Mouse (Mus musculus) CD4-positive helper T cell, adult 2 months (primary cell): Measurements from ENCODE around the gene Trim27.

Experiments
- DNase-seq: peaks from one replicate; pipeline ENCODE4 v3.0.0-alpha.2; 2012; ENCODE audit warnings: low read depth, missing footprints, low spot score

The Trim27 gene

GRCm38 (mm10) chr13:21179367-21179723 is at the start of gene Trim27:
Trim27 (plus strand) TSS chr13:21179445.
- no peak for DNase-seq

GRCm38 (mm10) chr13:21142421-21142820 is 36.8 kb upstream of the Trim27 start:
- DNase-seq = no peak

- DNase-seq = no peak
These were observed 33.5 kb upstream of the Trim27 start, which contains the start of gene Olfr1368 for GRCm38 (mm10) chr13:21145767-21146166. Olfr1368 (minus strand) TSS chr13:21145867.

DNA sequence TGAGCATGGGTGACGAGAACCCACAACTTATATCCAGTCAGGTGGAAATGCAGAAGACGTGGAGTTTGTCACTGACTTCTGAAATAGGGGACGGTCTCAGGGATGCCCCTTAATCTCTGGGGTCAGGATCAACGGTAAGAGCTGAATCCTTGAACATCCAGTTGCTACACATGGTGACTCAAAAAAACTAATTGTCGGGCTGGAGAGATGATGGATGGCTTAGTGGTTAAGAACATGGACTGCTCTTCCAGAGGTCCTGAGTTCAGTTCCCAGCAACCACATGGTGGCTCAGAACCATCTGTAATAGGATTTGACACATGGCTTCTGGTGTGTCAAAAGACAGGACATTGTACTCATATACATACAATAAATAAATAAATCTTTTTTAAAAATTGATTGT is 23.4 kb upstream of the Trim27 start:
- DNase-seq = no peak

- no peak for DNase-seq
These were observed 21.2 kb upstream of the Trim27 start for GRCm38 (mm10) chr13:21158071-21158470.

DNA sequence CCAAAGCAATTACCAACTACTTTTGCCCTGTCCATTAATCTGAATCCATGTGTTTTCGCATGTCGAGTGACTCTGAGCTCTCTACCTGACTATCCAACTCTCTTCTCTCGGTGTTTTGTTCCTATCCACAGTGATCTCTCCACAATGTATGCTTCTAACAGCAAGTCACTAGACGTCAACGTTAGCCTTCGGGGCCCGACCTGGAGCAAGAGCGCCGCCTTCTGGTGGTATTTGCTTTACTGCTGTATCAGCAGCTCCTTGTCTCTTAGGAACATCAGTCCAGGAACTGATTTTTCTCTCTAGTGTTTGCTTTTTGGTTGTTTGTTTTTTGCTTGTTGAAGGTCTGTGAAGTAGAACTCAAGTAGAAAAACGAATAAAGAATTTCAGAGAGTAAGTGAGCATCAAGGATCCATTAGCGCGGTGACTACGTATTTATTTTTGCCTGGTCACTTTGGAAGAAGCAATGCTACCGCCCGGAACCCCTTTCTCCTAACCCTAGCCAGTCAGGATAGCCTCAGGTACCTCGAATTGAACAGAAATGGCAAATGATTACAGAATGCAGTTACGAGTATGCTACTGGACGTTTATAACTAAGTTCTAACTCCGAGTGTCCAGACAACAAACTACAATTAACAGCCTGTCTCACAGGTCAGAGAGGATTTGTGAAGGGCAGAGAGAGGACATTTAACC is 20.3 kb upstream of the Trim27 start:
- DNase-seq = peak; percentile 88

DNA sequence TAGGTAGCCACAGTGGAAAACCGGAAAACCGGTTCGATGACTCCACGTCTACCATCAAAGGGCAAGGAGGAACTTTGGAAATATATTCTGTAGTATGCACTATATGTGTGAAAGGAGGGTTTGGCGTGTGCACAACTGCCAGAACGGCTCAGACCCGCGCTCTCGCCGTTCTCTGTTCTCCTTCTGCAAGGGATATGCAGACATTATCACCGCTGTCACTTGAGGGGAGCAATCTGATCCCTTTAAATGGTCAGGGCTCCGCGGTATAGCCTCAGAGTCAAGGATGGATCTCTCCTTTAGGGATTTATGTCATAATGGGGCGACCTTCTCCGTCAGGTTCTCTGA is 19.8 kb upstream of the Trim27 start:
- DNase-seq = peak; percentile 46

DNA sequence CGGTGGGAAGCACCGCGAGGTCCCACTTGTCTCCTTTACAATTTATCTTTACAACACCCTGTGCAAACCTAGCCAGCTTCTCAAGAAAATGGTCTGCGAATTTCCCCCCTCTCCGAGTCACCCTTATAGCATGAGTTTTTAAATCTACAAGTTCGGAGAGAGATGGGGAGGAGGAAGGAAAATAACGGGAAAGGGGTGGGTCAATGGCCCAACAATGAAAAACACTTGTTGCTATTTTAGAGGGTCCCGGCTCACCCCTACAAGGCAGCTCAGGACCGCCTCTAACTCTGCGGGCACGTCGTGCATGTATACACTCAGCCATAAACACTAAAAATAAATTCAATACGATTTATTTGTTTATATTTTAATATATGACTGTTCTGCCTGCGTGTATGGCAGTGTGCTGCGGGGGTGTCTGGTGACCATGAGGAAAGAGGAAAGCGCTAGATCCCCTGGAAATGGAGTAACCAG is 19.2 kb upstream of the Trim27 start:
- DNase-seq = peak; percentile 28

GRCm38 (mm10) chr13:21160657-21161590 is 18.3 kb upstream of the Trim27 start:
- peak; percentile 92 for DNase-seq

DNA sequence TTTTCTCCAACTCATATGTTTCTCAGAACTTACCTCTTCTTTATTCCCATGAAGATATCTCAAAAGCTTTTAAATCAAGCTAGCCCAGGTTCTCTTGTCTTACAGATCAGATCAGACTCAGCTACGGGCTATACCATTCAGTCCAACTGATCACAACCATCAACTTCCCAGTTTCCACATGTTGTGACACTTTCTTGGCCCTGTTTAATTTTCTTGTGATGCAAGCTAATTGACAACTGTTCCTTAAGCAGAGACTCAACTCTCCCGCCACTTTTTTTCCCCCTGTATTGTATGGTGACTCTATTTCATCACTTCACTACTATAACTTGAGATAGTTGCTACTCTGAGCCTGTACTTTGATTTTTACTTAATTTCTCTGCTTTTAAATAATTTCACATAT is 17.7 kb upstream of the Trim27 start:
- no peak for DNase-seq

- DNase-seq = no peak
These were observed 16.7 kb upstream of the Trim27 start for GRCm38 (mm10) chr13:21162591-21162990.

DNA sequence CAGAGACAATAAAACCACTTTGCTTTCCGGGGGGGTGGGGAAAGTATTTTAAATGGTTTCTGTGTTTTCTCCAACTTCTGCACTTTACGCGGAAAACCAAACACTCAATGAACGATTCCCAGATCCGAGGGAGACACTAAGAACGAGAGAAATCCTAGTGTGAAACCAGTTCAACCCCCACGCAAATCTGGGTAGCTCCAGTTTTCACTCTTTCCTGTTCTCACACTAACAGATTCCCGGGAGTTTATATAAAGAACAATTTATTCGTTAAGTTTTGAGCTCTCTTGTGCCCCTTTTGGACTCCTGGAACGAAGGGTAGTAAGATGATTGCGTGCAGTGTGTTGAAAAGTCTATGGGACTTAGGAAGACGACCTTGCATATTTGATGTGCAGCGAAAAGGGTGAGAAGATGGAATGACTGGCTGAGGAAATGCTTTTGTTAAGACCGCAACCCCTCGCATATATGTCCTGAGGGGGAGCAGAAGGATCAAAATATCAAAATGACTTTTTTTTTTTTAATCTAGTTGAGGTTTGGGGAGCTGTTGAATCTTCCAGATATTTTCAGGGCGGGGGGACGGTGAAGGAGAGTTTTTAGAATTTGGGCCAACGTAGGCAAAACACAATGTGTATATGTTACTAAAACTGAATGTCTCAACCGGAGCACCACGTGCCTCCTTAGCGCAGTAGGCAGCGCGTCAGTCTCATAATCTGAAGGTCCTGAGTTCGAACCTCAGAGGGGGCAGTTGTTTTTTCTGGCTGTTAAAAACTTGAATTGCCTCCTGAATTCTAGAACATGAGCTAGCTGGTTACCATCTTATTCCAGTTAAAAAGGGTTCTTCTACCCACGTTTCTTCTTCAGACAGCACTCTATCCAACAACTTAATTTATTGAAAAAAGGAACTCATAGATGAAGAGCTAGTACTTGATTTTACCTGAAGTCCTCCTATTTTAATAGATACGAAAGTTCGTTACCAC is 12.0 kb upstream of the Trim27 start:
- peak; percentile 89 for DNase-seq

- DNase-seq = peak; percentile 80
These were observed 11.3 kb upstream of the Trim27 start for GRCm38 (mm10) chr13:21167910-21168300.

GRCm38 (mm10) chr13:21168371-21169011 is 10.8 kb upstream of the Trim27 start:
- peak; percentile 66 for DNase-seq

GRCm38 (mm10) chr13:21169121-21169656 is 10.1 kb upstream of the Trim27 start:
- peak; percentile 51 for DNase-seq

DNA sequence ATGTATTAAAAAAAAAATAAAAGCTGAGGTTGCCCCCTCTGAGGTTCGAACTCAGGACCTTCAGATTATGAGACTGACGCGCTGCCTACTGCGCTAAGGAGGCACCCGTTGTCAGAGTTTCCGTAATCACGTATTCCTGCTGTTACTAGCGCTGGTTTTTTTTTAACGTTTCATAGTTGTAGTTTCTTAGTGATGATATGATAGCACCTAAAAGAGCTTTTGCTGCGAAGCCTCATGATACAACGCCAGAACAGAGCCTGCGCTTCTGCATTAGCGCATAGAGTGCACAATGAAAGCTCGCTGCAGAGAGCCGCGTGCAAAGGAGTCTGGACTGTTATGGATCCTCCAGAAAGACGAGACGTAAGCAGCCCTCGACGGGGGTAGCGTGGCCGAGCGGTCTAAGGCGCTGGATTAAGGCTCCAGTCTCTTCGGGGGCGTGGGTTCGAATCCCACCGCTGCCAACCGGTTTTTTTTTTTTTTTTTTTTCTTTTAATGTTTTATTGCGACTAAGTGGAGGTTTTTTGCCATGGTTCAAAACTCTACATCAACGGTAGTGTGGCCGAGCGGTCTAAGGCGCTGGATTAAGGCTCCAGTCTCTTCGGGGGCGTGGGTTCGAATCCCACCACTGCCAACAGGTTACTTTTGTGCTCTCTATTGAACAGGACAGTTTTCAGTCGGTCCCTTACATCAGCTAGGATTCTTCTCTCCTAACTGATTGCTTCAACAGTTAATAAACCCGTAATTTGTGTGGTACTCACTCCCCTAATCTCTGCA is 9.4 kb upstream of the Trim27 start:
- peak; percentile 91 for DNase-seq

GRCm38 (mm10) chr13:21170431-21171155 is 8.7 kb upstream of the Trim27 start:
- DNase-seq = no peak

DNA sequence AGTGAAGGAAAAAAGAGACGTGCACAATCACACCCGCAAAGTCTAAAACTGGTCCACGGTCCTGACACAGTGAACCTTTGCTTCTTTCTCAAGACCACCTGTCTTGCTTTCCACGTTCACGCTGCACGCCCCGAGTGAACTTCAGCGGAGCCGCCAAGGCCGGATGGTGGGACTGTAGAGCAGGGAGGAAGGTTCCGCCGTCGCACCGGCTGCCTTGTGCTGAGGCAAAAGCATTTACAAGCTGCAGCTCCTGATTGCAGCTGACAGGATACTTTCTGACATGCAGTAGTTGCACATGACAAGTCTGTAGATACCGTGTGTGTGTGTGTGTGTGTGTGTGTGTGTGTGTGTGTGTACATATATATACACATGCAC is 8.1 kb upstream of the Trim27 start:
- DNase-seq = no peak

- peak; percentile 45 for DNase-seq
These were observed 7.6 kb upstream of the Trim27 start for GRCm38 (mm10) chr13:21171600-21172150.
